Mouse (Mus musculus): ENCODE results near the gene Gm3252.
"Not testable (repeated sequence)": the region's sequence is repeated elsewhere in the genome, so short reads cannot be mapped to it uniquely, and the experiment has no call there.

The Gm3252 gene

DNA sequence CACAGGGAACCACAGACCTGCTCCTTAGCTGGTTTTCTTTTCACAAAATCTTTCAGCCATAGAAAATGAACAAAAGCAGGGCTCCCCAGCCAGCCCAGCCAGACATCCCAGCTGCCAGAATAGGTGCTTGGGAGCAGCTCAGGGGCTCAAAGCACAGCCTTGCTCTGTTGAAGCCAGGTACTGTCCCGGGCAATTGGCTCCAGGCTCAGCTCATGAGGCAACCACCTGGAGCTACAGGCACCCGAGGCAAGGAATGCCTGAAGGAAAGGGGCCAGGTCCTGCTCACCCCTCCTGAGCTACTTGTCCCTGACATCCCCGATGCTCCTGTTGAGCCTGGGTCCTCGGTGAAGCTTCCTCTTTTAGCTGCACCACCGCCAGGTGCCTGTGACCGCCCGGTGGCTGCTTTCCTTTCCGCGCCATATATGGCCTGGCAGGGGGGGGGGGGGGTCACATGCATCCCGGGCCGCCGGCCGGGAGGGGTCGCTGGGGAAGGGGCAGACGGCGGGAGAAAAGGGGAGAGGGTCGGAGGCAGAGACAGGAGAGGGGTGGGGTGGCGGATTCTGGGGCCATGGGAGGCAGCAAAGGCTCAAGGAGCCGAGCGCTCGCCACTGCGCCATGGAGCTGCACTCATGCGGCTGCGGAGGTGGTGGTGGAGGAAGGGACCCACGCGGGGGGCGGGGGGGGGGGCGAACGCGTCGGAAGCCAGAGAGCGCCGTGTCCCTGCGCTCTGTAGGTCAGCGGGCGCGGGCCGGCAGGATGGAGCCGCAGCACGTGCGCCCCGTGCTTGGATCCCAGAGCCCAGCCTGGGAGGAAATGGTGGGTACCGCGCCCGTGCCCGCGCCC lies at the start of gene Gm3252:
Gene Gm3252, plus strand, starts transcription at position 738 of the 843 bp plus-strand sequence.
- peak; percentile 9 for DNase-seq (ENCODE audit: extremely low spot score, low spot score)

GRCm38 (mm10) chr14:4708938-4709337 lies 17.6 kb upstream of the Gm3252 start, which contains the start of gene Gm7876:
Gm7876 (plus strand) TSS chr14:4709238.
- DNase-seq (ENCODE audit: extremely low spot score, low spot score): not testable (repeated sequence)

GRCm38 (mm10) chr14:4776037-4776436 lies 49.5 kb downstream of the Gm3252 start, which contains the start of gene Gm9602:
Gm9602 (plus strand) TSS chr14:4776337.
- DNase-seq (ENCODE audit: extremely low spot score, low spot score): not testable (repeated sequence)

All from neural tube, embryonic 10.5 days (tissue).